Mouse (Mus musculus): ENCODE measurements at regions not wholly inside any gene's neighbourhood (a gene's known extent, or its start where the extent isn't known, plus 50 kb on each side); places are given as distances from the start of the nearest gene placed in this dataset.

DNA sequence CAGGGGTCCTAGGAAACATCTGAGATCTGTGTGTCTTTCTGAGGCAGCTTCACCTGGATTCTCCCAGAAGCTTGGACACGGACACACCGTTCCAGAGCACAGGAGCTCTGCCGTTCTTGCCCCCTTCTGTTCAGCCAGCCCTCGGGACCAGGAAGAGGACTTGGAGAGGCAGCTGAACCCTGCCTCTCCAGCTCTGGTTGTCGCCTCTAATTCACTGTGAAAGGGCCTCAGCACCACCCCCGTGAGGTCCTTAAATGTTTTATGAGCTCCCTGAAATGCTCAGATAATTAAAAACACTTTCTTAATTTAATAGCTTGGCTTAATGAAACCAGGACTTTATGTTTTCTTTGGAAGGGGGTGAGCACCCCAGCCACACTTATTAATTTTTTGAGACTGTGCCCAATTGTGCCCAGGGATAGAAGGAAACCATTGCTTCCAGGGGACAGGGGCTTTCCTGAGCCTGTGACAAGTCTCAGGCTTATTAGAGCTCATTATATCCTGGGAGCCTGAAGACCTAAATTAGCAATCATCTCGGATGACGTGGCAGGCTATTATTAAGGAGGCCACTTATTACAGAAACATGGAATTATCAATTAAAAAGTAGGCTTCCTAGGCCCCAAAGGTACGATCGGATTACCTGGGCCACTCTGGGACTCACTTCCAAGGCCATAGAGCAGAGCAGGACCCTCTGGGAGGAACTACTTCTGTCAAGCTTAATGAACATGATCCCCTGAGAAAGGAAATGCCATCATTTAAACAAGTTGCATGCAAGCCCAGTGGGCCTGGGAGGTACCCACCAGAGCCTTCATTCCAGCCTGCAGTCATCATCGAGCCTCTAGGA is 263.4 kb upstream of the Dynlrb2 start:
- ATAC-seq (ENCODE audit: insufficient number of reproducible peaks, low FRiP score, low TSS enrichment), result no peak

DNA sequence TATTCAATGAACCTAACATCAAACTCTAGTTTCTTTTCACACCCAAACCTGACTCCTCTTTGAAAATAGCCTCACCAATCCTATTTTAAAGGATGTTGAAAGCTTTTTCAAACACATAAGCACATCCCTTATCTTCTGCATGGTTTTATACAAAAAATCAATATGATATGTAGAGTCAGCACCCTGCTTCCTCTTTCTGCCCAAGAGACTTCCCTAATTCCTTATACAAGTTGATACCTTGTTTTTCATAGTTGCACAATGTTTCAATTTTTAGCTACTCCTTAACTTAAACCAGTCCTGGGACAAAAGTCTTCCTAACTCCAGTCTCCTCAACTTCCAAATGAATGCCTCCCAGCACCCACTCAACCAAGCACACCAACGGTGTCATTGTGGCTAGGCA is 266.1 kb upstream of the Dynlrb2 start:
- ATAC-seq (ENCODE audit: insufficient number of reproducible peaks, low FRiP score, low TSS enrichment), result no peak

DNA sequence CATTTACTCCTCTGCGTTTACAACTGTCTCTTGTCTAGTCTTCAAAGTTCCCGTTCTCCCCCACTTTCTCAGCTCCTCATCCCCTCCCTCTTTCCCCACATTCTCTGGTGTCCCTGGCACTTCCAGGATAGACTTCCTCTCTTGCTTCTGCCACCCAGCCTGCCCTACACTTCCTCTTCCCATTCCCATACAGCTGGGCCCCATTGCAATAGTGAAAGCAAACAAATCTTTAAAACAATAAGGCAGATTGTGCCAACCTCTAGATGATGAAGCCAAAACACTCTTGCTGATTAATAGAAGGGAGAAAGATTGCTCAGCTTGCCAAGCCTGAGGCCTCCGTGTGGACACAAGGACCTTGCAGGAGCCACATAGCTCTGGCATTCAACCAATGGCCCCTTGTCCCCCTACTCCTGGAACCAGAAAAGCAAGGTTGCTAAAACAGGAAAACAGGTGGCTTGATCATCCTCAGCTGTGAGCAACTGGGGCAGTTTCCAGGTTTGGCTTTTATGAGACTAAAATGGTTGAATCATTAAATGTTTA is 267.1 kb upstream of the Dynlrb2 start:
- no peak for ATAC-seq (ENCODE audit: insufficient number of reproducible peaks, low FRiP score, low TSS enrichment)

DNA sequence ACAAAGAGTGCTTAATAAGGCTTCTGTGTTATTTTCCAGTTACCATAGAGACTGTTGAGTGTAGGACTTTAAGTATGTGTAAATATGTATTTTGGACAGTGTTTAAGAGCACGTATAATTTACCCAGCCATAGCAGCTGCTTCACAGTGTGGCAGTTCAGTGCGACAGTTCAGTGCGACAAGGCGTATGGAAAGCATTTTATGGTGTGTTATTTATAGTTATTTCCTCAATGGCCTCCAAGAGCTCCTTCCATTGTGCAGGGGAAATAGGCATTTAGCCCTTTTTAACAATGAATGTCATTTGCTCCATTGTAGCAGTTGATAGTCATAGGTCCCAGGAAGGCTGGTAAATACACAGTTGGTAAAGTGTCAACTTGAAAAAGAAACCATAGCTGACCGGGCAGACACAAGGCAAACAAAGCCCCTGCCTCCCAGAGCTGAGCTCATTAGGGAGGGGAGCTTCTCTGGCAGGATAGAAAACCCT is 275.1 kb upstream of the Dynlrb2 start:
- ATAC-seq (ENCODE audit: insufficient number of reproducible peaks, low FRiP score, low TSS enrichment), result no peak

DNA sequence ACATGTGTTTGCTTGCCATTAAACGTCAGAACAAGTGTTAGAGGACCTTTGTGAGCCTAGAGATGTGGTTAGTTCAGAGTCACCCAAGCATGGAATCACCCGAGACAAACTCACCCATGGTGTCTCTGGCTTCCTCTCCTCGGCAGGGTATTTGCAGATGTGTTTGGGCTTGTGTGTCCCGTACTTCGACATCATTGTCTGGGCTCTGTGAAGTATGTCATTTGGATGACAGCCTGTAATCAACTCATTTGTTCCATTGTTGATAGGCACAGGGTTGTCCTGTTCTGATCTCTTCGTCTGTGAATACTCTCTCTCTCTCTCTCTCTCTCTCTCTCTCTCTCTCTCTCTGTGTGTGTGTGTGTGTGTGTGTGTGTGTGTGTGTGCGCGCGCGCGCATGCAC is 277.8 kb upstream of the Dynlrb2 start:
- ATAC-seq (ENCODE audit: insufficient number of reproducible peaks, low FRiP score, low TSS enrichment), result no peak

DNA sequence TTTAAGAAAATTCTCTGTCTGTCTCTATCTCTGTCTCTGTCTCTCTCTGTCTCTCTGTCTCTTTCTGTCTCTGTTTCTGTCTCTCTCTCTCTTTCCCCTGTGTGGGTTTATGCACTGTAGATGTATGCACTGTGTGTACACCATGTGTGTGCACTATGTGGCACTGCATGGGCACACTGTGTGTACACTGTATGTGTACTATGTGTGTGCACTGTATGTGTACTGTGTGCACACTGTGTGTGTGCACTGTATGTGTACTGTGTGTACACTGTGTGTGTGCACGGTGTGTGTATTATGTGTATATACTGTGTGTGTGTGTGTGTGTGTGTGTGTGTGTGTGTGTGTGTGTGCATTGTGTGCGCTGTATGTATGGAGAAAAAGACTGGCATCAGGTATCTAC is 281.5 kb upstream of the Dynlrb2 start:
- ATAC-seq (ENCODE audit: insufficient number of reproducible peaks, low FRiP score, low TSS enrichment), result no peak

DNA sequence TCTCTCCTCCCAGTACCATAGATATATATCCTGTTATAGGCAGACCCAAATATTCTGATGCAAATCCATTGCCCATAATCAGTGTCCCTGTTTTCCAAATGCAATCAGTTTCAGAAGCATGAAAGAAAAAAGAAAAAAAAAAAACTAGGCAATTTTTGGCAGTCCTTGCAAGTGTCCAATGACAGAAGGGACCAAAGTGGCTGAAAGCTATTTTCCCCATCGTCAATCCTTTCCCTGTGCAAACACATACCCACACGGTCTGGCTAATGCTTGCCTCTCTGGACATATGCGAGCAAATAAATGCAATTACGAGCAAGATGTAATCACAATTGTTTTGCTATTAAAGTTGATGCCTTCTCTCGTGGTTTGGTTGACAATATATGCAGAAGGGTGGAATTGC is 288.9 kb upstream of the Dynlrb2 start:
- no peak for ATAC-seq (ENCODE audit: insufficient number of reproducible peaks, low FRiP score, low TSS enrichment)

DNA sequence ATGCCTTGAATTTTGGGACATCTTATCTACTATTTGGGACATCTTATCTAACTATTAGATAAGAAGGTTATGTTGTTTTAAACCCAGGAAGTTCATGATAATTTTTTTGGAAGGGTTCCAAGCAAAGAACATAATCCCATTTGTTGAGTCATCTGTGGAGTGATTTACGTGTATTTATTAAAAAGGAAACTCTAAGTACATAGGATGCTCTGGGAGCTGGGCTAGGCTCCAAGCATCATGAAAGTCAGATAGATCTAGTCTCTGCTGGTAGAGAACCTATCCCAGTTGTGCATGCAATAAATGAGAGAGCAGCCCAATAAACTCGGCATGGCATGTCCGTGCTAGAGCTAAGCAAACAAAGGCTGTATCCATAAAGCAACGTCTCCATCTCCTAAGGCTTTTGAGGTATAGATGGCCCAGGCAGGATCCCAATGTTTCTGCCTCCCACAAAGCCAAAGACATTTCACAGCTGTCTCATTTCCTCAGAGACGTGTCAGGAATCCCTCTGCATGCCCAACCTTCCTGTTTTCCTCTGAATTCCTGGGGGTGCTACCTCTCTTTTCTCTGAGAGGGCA is 289.4 kb upstream of the Dynlrb2 start:
- ATAC-seq (ENCODE audit: insufficient number of reproducible peaks, low FRiP score, low TSS enrichment), result no peak

DNA sequence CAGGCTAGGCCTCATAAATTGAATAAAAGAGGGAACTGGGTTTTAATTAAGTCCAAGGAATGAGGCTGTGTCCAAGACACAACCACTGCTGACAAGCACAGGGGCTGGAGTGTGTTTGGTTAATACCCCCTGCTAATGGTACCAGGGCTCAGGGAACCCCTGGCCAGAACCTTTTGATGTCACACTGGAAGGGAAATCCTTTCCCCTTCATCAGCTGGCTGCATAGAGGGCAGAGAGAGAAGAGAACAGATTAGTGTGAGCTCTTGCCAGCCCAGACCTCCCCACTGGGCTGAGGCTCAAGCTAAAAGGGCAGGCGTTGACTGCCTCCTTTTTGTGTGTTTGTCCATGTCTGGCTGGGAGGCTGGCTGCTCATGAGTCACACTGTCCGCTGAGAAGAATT is 301.1 kb upstream of the Dynlrb2 start:
- no peak for ATAC-seq (ENCODE audit: insufficient number of reproducible peaks, low FRiP score, low TSS enrichment)

DNA sequence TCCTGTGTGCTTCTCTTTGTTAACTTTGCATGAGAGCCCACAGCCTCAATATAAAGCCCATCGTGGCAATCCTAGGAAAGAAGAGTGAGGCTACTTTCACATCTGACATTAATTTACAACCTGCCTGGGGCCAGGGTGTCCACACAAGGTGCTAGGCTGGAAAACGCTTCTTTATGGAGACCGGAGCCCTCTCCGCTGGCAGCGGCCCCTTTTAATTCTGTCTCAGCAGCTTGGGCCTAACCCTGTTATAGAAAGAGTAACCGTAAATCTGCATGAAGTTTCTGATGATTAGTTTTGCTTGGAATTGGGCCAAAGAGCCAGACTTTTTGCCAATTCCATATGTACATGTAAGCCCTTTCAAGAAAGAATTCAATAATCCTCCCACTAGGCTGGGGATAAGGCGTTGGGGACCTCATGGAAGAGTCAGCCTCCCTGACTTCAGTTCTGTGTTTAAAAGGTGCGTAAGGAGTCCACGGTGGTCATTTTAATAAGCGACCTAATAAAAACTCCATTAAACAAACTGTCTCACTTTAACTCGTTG is 304.2 kb upstream of the Dynlrb2 start:
- ATAC-seq (ENCODE audit: insufficient number of reproducible peaks, low FRiP score, low TSS enrichment), result no peak

DNA sequence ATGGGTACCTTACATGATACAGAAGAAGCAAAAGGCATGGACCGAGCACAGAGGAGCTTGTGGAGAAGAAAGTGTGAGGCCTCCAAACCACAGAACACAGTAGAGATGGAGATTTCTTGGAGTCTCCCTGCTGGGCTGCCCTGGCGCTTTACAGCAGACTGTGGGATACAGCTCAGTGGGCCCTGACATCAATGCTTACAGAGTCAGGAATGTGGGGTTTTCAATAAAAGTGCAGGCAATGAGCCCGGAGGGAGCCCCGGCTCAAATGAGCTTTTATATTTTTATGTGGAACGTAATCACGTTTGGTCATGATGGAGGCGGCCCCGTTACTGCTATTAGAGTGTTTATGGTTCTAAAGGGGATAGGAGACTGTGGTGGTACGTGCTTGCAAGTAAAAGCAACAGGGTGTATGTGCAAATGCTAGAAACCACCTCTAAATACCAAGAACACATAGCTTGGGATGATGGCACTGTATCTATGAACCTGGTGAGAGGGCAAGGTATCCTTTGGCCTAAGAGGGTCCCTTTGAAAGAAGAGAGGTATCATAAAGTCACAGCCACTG is 308.1 kb upstream of the Dynlrb2 start:
- no peak for ATAC-seq (ENCODE audit: insufficient number of reproducible peaks, low FRiP score, low TSS enrichment)

DNA sequence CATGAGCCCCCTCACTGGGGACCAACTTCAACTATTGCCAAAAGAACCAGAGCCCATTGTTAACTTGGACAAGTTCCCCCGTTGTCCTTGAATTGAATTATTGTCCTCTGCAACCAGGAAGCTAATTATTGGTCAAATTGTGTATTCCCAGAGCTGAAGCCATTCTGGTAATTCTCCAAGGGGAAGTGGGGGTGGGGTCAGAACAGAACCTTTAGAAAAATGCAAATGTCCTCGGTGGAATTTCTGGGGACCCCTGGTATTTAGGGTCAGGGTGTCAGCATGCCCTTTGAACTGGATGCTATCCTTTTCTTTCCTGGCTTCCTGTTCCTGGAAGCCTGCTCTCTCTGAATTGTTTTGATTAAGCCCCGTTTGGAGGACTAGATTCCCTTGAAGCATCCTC is 312.7 kb upstream of the Dynlrb2 start:
- ATAC-seq (ENCODE audit: insufficient number of reproducible peaks, low FRiP score, low TSS enrichment), result no peak

DNA sequence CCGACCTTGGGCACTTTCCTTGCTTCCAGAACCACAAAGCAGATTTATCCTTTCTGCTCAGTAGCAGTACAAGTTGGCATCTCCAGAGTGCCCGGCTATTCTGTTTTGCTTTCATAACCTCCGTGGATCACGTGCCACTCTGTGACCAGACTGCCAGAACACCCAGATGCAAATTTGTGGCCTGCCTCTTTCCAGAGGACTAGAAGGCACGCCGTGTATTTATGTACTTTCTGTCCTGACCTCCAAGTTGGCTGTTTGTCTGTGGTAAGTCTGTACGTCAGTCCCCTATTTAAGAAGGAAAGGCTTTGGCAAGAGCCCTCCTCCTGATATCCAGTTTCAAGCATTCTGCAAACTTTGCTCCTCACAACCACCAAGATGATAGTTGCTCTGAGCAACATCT is 319.6 kb upstream of the Dynlrb2 start:
- no peak for ATAC-seq (ENCODE audit: insufficient number of reproducible peaks, low FRiP score, low TSS enrichment)

DNA sequence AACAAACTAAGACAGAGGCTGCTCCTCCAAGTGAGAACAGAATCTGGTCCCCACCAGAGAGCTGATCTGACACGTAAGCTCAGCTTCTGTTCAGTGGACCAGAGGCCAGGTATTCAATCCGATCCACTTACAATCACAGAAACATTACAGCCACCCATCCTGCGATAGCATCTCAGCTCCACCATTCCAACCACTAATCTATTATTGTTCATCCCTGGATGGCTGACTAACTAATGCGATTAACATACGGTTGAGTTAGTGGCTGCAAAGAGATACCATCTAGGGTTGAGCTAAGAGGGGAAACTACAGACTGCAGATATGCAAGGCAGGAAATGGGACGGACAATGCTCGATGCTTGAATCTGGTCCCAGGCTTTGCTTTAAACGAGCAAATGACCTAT is 320.5 kb upstream of the Dynlrb2 start:
- ATAC-seq (ENCODE audit: insufficient number of reproducible peaks, low FRiP score, low TSS enrichment), result no peak

DNA sequence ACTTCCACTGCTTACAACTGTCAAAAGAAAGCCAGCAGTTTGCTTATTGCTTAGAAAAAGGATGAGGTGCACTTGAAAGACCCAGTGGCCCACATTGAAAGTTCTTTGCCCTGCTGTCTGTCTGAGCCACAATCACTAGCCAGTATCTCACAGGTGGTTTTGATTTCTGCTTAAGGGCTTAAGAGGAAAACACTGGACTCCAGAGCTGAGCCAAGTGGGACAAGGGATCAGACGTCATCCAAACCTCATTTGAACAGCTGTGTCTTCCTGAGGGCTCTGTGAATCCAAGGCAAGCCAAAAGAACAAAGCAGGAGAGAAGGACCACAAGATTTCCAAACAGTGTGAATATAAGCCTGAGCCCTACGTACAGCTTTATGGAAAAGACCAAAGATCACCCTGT is 326.8 kb upstream of the Dynlrb2 start:
- ATAC-seq (ENCODE audit: insufficient number of reproducible peaks, low FRiP score, low TSS enrichment), result no peak

DNA sequence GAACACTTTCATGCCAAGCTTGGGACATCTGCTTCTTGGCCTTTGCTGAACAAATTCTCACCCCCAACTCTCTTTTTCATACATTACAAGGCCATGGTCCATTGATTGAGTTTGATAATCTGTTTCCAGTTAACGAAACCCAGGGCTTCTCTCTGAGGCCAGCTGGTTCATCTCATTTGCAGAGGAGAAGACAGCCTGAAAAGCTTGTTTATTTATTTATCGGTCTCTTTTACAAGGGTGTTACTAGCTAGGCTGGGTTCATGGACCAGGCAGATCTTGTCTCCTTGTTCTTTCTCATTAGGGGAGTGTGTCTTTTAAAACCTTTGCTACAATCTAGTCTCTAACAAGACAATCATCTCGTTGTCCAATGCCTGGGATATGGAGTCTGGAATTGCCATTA is 329.9 kb upstream of the Dynlrb2 start:
- no peak for ATAC-seq (ENCODE audit: insufficient number of reproducible peaks, low FRiP score, low TSS enrichment)

DNA sequence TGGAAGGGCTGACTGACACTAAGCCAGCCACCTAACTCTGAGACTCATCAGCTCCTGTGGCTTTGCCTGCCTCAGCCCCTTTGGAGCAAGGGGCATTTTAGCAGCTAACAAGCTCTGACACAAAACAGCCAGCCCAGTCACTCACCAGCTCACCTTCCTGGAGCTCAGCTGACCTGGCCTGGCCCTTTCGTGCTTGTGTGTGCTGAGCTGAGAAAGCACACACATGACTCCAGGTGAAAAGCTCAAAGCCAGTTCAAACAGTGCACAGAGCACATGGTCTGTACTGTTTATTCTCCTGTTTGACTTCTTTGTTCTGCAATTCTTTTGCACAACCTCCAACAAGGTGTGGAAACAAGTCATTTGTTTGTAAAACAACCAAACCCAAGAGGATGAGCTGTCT is 330.8 kb upstream of the Dynlrb2 start:
- no peak for ATAC-seq (ENCODE audit: insufficient number of reproducible peaks, low FRiP score, low TSS enrichment)

DNA sequence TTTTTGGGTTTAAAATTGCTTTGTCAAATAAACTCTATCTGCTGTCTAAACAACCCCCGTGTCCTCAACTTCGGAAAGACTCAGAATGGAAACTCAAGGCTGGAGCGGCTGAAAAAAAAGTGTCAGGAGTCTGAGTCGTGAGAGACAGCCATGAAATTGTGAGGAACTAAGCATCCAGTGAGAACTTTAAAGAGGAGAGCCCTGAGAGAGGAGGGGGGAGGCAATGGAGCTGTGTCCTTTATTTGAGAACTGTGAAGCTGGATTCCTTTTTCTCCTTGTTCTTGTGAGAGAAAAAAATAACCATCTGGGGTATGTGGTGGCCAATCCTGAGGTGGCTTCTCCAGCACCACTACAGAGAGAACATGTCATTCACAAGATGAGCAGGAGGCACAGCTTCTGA is 336.9 kb upstream of the Dynlrb2 start:
- no peak for ATAC-seq (ENCODE audit: insufficient number of reproducible peaks, low FRiP score, low TSS enrichment)

DNA sequence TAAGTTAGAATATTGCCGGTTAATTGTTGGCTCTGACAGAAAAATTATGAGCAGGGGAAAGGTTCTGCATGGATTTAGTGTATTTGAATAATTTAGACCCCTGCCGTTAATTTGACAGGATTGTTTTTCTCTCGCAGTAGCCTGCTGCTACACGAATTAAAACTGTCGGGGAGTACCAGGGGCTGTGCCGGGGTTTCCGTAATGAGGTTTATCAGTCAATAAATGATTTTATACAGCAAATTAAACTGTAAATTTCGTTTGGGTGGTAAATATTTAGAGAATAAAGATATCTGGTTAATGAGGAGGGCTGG is 339.8 kb upstream of the Dynlrb2 start:
- no peak for ATAC-seq (ENCODE audit: insufficient number of reproducible peaks, low FRiP score, low TSS enrichment)

DNA sequence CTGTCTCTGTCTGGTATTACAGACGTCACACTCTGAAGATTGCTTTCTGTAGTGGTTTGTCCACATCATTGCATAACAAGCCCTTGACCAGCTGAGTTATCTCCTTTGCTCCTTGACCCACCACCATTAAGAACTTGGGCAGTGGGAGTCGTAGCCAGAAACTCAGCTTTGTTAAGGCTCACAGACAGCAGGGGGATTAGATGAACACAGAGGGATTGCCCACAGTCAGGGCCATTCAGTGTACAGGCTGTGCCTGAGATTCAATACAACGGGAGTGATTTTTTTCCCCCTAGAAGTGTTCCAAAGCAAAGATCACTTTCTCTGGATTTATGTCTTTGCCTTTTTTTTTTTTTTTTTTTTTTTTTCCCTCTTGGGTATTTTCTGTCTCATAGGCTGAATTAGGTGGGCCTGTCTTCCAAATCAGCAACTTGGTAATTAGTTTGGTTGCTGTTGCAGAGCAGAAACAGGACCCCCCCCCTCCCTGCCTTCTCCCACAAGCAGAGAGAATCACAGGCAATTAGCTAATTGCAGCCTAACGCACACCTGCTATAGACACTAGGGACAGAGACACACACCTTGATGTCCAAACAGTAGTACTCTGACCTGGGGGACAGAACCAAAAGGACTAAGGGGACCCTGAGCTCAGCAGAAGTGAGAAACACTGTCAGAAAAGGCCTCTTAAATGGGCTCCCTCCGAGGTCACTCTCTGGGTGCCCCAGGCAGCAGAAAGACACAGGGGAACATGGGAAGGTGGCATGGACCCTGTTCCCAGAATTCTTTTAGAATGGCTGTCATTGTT is 340.4 kb upstream of the Dynlrb2 start:
- ATAC-seq (ENCODE audit: insufficient number of reproducible peaks, low FRiP score, low TSS enrichment), result no peak

DNA sequence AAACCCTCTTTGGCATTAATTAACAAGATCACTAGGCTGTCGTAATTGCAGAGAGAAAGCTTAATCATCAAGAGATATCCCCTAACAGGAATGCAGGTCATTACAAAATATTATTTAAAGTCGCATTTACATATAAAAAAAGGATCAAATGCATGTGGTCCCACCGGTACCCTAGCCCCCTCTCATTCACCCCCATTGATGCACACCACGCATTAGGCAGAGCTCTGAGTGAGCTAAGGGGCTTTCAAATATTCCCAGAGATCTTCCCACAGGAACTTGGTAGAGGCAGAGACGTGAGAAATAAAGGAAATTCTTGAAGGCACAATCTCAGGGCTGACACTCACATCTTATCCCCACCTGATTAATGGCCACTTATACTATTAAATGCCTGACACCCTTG is 343.8 kb upstream of the Dynlrb2 start:
- ATAC-seq (ENCODE audit: insufficient number of reproducible peaks, low FRiP score, low TSS enrichment), result no peak
